Mouse (Mus musculus) layer of hippocampus, adult 2 months (tissue): ENCODE measurements at regions not wholly inside any gene's neighbourhood (a gene's known extent, or its start where the extent isn't known, plus 50 kb on each side); places are given as distances from the start of the nearest gene placed in this dataset.

Experiments used
- DNase-seq, 2 experiments: peaks; one replicate each; pipeline ENCODE4 v3.0.0; 2022; ENCODE audit warnings: low spot score in 2 of 2
- H3K27ac ChIP-seq: fragments of 200-600 bp; 2 replicates; pipeline ENCODE4 v1.8.1; 2022
- H3K4me3 ChIP-seq: fragments of 200-600 bp; 2 replicates; pipeline ENCODE4 v1.8.1; 2022; ENCODE audit warnings: mild to moderate bottlenecking
- CTCF ChIP-seq: fragments of 200-600 bp; conservative IDR thresholded peaks from 2 replicates; pipeline ENCODE4 v1.8.1; 2022; ENCODE audit warnings: antibody characterized with exemption, mild to moderate bottlenecking, moderate library complexity

DNA sequence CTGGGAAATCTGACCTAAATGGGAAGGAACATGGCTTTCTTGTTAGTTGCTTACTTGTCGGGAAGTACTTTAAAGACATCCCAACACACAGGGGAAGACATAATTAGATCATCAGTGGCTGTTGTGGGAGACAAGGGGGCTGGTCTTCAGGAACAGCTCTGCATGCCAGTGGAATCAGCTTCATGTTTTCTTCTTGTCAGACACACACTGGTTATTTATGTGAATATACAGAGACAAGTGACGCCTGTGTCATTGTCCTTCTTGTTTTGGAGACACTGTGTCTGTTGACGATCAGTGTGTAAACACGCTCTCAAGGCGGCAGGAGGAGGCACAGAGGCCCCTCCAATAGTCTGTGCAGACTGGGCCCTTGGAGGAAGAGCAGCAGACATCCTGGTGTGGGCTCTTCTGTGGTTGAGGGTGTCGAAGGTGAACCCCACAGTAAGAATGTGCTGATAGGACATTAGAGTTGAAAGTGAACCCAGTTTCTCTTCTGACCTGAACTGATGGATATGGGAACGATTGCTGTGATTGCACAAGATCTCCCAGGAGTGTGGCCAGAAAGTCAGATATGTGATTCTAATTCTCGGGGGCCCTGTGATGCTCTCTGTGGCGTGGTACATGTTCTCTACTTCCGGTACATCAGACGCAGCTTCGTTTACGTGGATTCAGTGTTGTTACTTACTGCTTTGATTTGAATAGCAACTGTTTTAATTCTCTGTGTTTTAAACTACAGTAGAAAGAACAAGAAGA lies 151.9 kb upstream of the Gm5148 start:
- TF ChIP-seq CTCF = no peak

DNA sequence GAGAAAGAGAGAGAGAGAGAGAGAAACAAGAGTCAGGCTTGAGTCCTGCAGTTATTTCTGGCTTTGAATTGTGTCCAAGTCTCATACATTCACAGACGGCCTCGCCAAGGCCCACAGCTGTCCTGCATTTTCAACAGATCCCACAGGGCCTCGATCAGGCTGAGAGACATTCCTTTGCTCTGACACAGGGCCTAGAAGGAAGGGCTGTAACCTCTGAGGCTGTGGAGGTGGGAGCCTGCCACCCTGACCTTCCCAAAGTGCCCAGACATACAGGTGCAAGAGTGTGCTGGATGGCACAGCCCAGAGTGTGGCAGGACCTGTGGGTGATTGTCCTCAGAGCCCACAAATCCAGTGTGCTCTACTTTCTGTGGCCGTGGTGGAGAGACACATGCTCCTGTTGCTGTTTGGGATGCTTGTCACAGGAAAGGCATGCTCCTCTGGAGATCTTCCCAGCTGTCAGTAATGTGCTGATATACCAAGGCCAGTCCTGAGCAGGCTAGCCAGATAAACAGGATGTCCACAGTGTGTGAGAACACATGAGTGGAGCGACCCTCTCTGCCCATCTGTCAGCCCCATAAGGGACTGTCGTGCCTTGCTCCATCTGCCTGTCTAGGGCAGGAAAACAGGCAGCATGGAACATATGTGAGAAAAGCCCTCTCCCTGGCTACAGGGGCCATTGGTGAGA lies 151.2 kb upstream of the Gm5148 start:
- Histone ChIP-seq H3K4me3 (no peak overlapping the region), H3K27ac (peak overlapping the region; percentile 64)
- TF ChIP-seq CTCF = no peak
- DNase-seq = no peak

More for the DNA sequence above, 151.9 kb upstream of the Gm5148 start:
- peak overlapping the region; percentile 64 for H3K27ac ChIP-seq
- H3K4me3 ChIP-seq = no peak overlapping the region
- no peak for DNase-seq

DNA sequence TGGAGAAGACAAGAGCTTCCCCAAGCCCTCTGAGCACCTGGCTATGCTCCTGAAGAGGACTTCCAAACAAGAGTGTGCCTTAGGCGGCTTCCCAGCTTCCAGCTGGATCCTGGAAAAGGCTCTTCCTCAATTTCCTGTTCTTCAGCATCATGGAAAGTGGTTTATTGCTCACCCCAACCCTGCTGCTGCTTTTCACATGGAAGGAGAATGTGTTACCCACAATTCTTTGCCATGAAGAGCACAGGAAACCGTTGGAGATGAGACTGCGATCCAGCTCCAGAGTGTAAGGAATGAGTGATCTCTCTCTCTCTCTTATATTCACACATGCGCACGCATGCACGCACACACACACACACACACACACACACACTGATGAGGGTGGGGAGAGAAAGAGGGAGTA lies 150.6 kb upstream of the Gm5148 start:
- no peak overlapping the region; the same call in 1 of the 2 replicates for H3K27ac ChIP-seq
- no peak for DNase-seq

DNA sequence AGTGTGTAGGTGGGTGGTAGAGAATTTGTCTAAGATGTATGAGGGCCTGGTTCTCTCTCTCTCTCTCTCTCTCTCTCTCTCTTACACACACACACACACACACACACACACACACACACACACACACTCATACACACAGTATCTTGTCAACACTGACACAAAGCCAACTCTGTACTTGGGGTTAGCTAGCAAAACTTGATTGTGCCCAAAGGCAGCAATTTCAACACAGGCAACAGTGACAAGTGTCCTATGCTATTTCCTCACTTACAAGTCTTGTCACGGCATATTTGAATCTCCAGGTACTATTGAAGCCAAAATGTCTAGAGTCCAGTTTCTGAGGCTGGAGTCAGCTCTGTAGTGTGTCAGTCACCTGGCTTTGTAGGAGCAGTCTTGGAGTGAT lies 150.1 kb upstream of the Gm5148 start:
- TF ChIP-seq CTCF = no peak
- Histone ChIP-seq H3K27ac (no peak overlapping the region), H3K4me3 (no peak overlapping the region)
- no peak for DNase-seq

More for the DNA sequence above, 150.6 kb upstream of the Gm5148 start:
- no peak for TF ChIP-seq CTCF
- H3K4me3 ChIP-seq = no peak overlapping the region

DNA sequence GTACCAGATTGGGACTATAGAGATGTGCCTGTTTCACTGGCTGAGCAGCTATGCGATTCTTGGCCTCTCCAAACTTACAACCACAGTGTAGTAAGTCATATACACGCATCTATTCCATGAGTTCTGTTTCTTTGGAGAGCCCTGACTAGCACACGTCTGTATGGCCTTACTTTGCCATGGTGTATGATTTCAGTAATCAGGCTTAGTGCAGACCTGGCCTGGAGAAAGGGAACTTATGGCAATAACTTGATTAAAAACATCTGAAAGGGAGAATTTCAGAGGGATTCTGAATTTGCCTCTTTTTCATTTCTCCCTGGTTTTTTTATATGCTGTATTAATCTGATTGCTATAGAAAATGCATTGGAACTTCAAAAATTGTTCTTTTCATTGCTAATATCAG lies 148.0 kb upstream of the Gm5148 start:
- Histone ChIP-seq H3K27ac (no peak overlapping the region), H3K4me3 (no peak overlapping the region)
- no peak for TF ChIP-seq CTCF
- no peak for DNase-seq

DNA sequence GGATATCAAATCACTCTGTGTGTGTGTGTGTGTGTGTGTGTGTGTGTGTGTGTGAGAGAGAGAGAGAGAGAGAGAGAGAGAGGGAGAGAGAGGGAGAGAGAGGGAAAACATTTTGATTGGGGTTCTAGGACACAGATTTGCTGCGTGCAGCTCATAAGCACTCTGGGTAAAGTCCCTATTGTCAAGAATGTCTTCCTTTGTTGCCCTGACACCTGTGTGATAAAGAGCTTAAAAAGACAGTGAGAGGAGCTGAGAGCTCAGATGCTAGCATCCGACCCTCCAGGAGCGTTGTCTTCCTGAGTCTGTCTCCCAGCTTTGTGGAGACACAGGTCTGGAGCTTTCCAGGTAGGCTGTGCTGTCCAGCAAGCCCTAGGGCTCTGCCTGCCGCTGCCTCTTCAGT lies 146.8 kb upstream of the Gm5148 start:
- TF ChIP-seq CTCF = no peak

DNA sequence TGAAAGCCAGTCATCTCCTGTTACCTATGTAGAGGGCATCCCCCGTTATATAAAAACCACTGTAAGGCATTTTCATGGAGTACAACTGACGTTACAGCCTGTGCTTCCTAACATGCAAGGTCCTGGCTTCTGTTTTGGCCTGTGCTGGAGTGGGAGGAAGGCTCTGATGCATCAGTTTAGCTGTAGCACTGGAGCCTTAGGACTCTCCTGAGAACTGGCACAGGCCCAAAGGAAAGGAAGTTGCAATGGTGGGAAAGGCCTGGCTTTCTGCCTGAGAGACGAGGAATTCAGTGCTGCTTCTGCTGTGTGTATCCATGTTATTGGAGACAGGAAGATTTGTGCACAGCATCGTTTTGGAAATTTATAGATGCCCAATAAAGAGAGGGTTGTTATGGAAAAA lies 144.2 kb upstream of the Gm5148 start:
- Histone ChIP-seq H3K27ac (no peak overlapping the region), H3K4me3 (no peak overlapping the region)
- TF ChIP-seq CTCF = no peak
- DNase-seq = no peak

More for the DNA sequence above, 146.8 kb upstream of the Gm5148 start:
- Histone ChIP-seq H3K27ac (no peak overlapping the region), H3K4me3 (no peak overlapping the region)
- DNase-seq = no peak

DNA sequence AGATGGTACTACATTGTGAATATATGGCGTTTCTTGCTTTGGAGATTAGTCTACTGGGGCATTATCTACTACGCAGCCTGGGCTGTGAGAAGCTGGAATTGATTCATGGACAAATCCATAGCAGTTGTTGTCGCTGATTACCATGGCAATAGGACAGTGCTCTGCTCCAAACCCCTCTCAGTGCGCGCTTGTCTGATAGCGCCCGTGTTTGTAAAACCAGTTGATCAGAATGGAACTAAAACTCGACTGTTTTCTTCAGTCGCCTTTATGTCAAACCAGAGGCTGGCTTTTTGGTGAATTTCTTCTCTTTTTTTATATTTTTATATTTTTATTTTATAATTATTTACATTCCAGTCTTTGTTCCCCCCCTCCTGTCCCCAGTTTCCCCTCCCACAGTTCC lies 138.5 kb upstream of the Gm5148 start:
- H3K27ac ChIP-seq = no peak overlapping the region
- DNase-seq = no peak
- TF ChIP-seq CTCF = no peak
- H3K4me3 ChIP-seq = no peak overlapping the region

DNA sequence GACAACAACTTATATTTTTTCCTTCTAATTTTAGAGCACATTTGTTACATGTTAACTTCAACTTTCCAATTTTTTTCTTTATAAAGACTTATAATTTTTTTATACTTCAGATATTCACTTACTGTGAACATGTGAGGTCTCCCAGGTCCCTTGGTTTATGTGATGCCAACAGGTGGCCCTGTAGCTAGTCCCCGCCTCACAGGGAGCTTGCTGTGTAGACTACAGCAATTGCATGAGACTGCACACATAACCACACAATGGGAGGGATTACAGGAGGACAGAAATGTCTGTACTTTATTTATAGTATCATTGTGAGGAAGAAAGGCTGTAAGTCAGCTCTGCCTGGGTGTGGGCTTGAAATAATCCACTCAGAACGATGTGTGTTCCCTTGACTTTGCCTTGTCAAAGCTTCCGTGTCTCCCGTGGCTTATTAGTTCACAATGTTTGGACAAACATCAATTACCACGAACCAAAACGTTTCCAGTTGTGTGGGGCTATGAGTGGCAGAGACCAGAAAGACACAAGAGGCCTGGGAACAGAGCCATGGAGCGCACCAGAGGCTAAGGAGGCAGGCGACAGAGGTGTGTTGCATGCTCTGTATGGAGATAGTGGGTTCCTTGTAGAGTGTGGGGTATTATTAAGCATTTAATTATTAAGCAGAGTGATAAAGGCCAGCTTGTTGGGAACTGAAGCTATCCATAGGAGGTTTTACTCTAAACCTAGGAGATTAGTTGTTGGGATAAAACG lies 136.6 kb upstream of the Gm5148 start:
- DNase-seq = no peak
- TF ChIP-seq CTCF = no peak
- Histone ChIP-seq H3K4me3 (no peak overlapping the region), H3K27ac (peak overlapping the region; percentile 61)

DNA sequence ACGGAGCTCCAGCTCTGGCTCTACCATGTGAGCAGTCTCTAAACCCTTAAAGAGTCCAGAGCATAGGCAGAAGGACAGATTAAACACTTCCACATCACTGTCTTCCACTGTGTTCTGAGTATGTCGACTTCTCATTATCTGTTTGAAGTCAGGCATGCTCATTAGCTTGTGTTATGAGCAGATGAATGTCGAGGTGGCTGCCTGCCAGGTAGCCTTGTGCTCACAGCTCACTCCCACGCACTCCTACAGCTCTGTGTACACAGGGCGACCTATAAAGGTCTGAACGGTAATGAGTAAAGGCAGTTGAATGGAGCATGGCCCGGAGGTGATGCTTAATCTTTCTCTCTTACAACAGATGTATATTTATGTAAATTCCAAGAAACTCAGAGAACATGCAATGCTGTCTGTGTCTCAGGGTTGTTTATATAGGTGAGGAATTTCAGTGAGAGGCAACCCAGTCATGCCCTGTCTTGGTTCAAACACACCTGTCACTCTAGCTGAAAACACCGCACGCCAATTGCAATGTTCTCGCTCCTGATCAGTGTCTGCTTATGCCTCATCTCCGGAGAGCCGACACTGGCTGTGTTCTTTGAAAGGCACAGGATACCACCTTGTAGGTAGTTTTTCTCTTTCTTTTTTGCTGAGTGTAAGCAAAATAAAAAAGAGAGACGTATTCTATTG lies 135.9 kb upstream of the Gm5148 start:
- peak overlapping the region; percentile 61 for H3K27ac ChIP-seq
- peak; percentile 35 to 46 for DNase-seq

DNA sequence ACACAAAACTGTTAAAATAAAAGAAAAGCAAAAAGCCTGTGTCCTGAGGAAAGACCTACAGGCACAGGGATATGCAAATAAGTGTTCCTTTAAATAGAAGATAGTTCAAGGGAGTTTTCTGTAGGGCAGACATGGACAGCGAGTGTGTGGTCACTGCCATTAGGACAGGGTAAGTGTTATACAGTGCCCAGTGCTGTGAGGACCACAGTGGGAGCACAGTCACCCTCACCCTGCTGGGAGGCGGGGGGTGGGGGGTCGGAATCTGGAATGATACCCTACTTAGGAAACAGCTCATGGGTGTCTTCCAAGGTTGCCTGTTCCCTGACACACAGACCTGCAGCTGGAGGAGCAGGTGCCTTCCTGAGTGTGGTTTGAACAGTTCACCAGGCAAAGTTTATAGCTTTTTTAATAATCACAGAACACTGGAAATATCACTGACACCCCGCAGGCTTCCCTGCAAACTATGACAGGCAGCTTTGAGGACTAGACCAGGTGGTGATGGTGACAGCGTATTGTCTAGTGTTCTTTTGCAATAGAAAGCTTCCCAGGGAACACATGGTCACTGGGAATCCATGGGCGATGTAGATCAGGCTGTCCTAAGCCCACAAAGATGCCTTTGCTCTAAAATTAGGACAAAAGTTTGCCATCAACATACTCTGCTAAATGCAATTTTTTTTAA lies 134.5 kb upstream of the Gm5148 start:
- no peak overlapping the region for H3K4me3 ChIP-seq
- TF ChIP-seq CTCF = no peak
- DNase-seq = peak in 1 of 2 experiments; percentile 42
- no peak overlapping the region for H3K27ac ChIP-seq

More for the DNA sequence above, 135.9 kb upstream of the Gm5148 start:
- TF ChIP-seq CTCF = no peak
- no peak overlapping the region for H3K4me3 ChIP-seq
